ENCODE assay signal across 25 mouse cellular contexts in genomic region chr1:88664623-88665022, GRCm38 (mm10). TPM values are rescaled to one million over a fixed set of nuclear protein-coding genes. Genes with fewer than 3 reads are reported as not detected.
A peak's percentile ranks its signal among the peaks of the same experiment; 100 is the strongest.
DNase-seq lines count a peak whose midpoint lies in the region; ATAC-seq and TF ChIP-seq lines count a peak whose summit lies in the region.
"Had no signal": no experiment of that assay in that cellular context is flagged by ENCODE, and none has a peak within 500 bp of the region (broad histone marks: within the 10 kb centered on the region; RNA-seq: fewer than 3 reads in every experiment).

No protein-coding gene starts in this region.

- peaks cover 6% of the 10 kb centered on the region for H3K27me3 ChIP-seq in midbrain, embryonic 10.5 days (ENCODE audit: low read depth, poor library complexity, severe bottlenecking)
- H3K27me3 ChIP-seq in midbrain, postnatal 0 days (ENCODE audit: insufficient read depth, low read length): no peaks in the 10 kb centered on the region
- H3K27me3 ChIP-seq: CH12.LX; intestine, embryonic 15.5 days had no signal

- no peaks in the 10 kb centered on the region for H3K9me3 ChIP-seq in midbrain, embryonic 10.5 days (replicated peaks)
- H3K9me3 ChIP-seq in midbrain, postnatal 0 days (ENCODE audit: low read length): no peaks in the 10 kb centered on the region
- H3K9me3 ChIP-seq: hindbrain, embryonic 10.5 days; hindbrain, embryonic 13.5 days; intestine, embryonic 15.5 days had no signal

- no peak overlapping the region for H3K9ac ChIP-seq in midbrain, postnatal 0 days (replicated peaks; ENCODE audit: low read length, poor library complexity, severe bottlenecking)
- H3K9ac ChIP-seq: hindbrain, embryonic 13.5 days; intestine, embryonic 15.5 days had no signal

- DNase-seq in midbrain, embryonic 10.5 days (ENCODE audit: low spot score): no peak
- no peak for DNase-seq in midbrain, postnatal 0 days (ENCODE audit: low spot score)
- DNase-seq in ES-CJ7 (ENCODE audit: low read depth, low spot score) (peak; percentile 69), ZHBTc4 (ENCODE audit: low read depth, low spot score) (peak; percentile 74)
- DNase-seq in kidney, adult 18-20 months: no peak
- DNase-seq in lung, adult 18-20 months: no peak
- no peak for DNase-seq in yolk sac, embryonic 10.5 days (ENCODE audit: low spot score)
- DNase-seq: adrenal gland, postnatal 25 days; cerebellum, adult 11-12 months; cerebellum, adult 8-10 months; cerebellum, postnatal 10 days; cerebellum, postnatal 36 days; gastrocnemius, postnatal 10 days; gastrocnemius, postnatal 36 days; heart, adult 11 months; heart, postnatal 36 days had no signal

- no peak for TF ChIP-seq CTCF in midbrain, postnatal 0 days (IDR thresholded peaks at IDR 0.05)

- H3K27ac ChIP-seq in midbrain, embryonic 10.5 days (replicated peaks): peak overlapping the region; percentile 67
- H3K27ac ChIP-seq in midbrain, postnatal 0 days (ENCODE audit: low read depth, low read length): no peak overlapping the region
- H3K27ac ChIP-seq: hindbrain, embryonic 10.5 days; hindbrain, embryonic 13.5 days; intestine, embryonic 15.5 days had no signal

- no peaks in the 10 kb centered on the region for H3K36me3 ChIP-seq in midbrain, embryonic 10.5 days
- H3K36me3 ChIP-seq in midbrain, postnatal 0 days (ENCODE audit: insufficient read depth, low read length): no peaks in the 10 kb centered on the region
- H3K36me3 ChIP-seq: hindbrain, embryonic 10.5 days; hindbrain, embryonic 13.5 days; intestine, embryonic 15.5 days had no signal

- ATAC-seq in midbrain, postnatal 0 days (ENCODE audit: low FRiP score): no peak
- peak; percentile 46; the same call in 1 of the 2 replicates for ATAC-seq in megakaryocyte progenitor cell, adult 5-6 weeks (replicated peaks; ENCODE audit: poor library complexity)
- ATAC-seq: forebrain, embryonic 14.5 days; hindbrain, embryonic 16.5 days; intestine, embryonic 15.5 days had no signal

- H3K4me2 ChIP-seq in midbrain, postnatal 0 days (ENCODE audit: low read depth, low read length, poor library complexity, severe bottlenecking): no peak overlapping the region
- H3K4me2 ChIP-seq: heart, embryonic 11.5 days; hindbrain, embryonic 13.5 days; intestine, embryonic 15.5 days had no signal

- no peak overlapping the region for H3K4me3 ChIP-seq in midbrain, embryonic 10.5 days
- H3K4me3 ChIP-seq in midbrain, postnatal 0 days (ENCODE audit: low read depth, low read length): no peak overlapping the region
- H3K4me3 ChIP-seq: hindbrain, embryonic 10.5 days; hindbrain, embryonic 13.5 days; intestine, embryonic 15.5 days had no signal

- WGBS in midbrain, embryonic 10.5 days: 69% methylated on average over 3 of the region's 3 CpGs
- WGBS in midbrain, postnatal 0 days: 72% methylated on average over 3 of the region's 3 CpGs

- H3K4me1 ChIP-seq in midbrain, embryonic 10.5 days: peaks cover 52% of the 10 kb centered on the region
- 0 out of 2 replicates have a peak, but pooled peaks cover 3% of the 10 kb centered on the region for H3K4me1 ChIP-seq in midbrain, postnatal 0 days (ENCODE audit: insufficient read depth, low read length)

RNA-seq across cellular contexts. Expression of gene Arl4c, which starts 37.4 kb away (rescaled TPM):
- polyA plus RNA-seq in midbrain, embryonic 10.5 days (2016; fragmentation: Nextera tagmentation; extraction: Ambion mirVana): 18.6 and 22.4 TPM in 2 replicates
- total RNA-seq in midbrain, postnatal 0 days (2014; rRNA removed): 101 and 115 TPM in 2 replicates
- polyA plus RNA-seq in midbrain, postnatal 0 days (2015; fragmentation: Nextera tagmentation; extraction: Ambion mirVana): 44.4 and 47.4 TPM in 2 replicates
- total RNA-seq in megakaryocyte progenitor cell, adult 5-6 weeks (2015): 3.3 and 5.5 TPM in 2 replicates
- total RNA-seq in megakaryocyte progenitor cell, adult 5-6 weeks (2017): 4.5 and 5.0 TPM in 2 replicates
- total RNA-seq: MEL had no signal

Comparison
In these comparisons a context has a peak if more than half of its experiments do, and no peak if none do; other contexts are left out.
1. DNase-seq: peak in ES-CJ7 (single experiment) and ZHBTc4 (single experiment); none in midbrain, embryonic 10.5 days (single experiment), midbrain, postnatal 0 days (single experiment), kidney, adult 18-20 months (single experiment), lung, adult 18-20 months (0 of 2) and yolk sac, embryonic 10.5 days (single experiment).
2. RNA of gene Arl4c, which starts 37.4 kb away (total RNA-seq): 101 to 115 TPM in midbrain, postnatal 0 days; 3.3 to 5.5 TPM in megakaryocyte progenitor cell, adult 5-6 weeks; every median in the first group is over 10 times any median in the second.